Mouse (Mus musculus) T-cell, adult 66 days (primary cell): ENCODE data around the gene Ltv1. TPM values are rescaled to one million over a fixed set of nuclear protein-coding genes. Genes with fewer than 3 reads are reported as not detected.

Experiments
- total RNA-seq, 2 experiments: library from RNA; stranded (reverse); gene quantifications; 3 replicates in 1 of 2; 4 replicates in 1 of 2; pipeline ENCODE4 v1.2.4; 2023

The Ltv1 gene
- 10 to 100 TPM; 46.9 to 53.1 TPM for total RNA-seq

GRCm38 (mm10) chr10:13192731-13193351 is at the start of gene Ltv1:
Gene Ltv1 (minus strand): TSS chr10:13193168.

DNA sequence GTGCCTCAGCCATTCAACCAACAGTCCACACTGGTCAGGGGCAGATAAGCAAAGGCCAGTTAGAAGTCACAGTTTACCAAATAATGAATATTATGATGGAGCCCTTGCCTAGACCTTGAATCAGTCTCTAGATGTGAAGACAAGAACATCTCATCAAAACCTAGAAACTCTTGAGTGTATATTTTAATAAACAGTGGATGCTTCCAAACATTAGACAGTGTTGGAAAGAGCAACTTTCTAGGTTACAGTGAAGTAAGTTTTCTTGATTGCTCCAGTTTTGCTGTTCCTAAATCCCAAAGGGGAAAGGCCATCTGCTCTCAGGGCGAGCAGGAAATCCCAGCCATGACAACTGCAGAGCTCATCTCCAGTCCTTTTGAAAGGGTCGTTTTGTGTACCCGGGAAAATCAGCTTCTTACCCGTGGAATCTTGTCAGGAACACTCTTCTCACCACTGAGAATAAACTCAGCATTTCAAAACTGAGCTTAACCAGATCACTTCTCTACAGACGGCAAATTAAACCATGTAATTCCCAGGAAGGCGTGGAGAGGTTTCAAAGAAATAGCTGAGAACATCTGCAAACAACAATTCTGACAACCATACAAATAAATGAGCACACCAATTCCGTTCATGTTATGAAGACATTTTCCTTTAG is 14.9 kb downstream of the Ltv1 start, which contains the start of gene Zc2hc1b:
TSS of gene Zc2hc1b (minus strand) at position 51 of the 652 bp plus-strand sequence.

Other genes starting within 250 kb of the Ltv1 start
- gene Stx11, start 228.9 kb downstream of the Ltv1 start, total RNA-seq = 1 to 10 TPM; 6.3 to 9.1 TPM
- 1 to 10 TPM; 8.0 to 9.3 TPM for gene Sf3b5, start 187.8 kb downstream of the Ltv1 start, total RNA-seq
- gene Plagl1, start 132.7 kb downstream of the Ltv1 start, total RNA-seq = 1 to 10 TPM; 1.4 to 1.5 TPM
- not detected for gene Zc2hc1b, start 15.1 kb downstream of the Ltv1 start, total RNA-seq